Mouse (Mus musculus) brain, embryonic 14.5 days (tissue): Measurements from ENCODE around the gene Shbg.
A peak's percentile ranks its signal among the peaks of the same experiment; 100 is the strongest.

Source experiments
- CTCF ChIP-seq: fragments of 200-500 bp; IDR thresholded peaks from 2 replicates; pipeline ENCODE4 v1.5.1; 2012; ENCODE audit warnings: inconsistent platforms, mild to moderate bottlenecking, moderate library complexity, borderline replicate concordance; ENCODE audit not compliant: insufficient read depth, insufficient read length; ENCODE audit errors: extremely low read depth
- POLR2A ChIP-seq: fragments of 200-500 bp; IDR thresholded peaks from 2 replicates; pipeline ENCODE4 v1.6.1; 2012; ENCODE audit warnings: mild to moderate bottlenecking, inconsistent platforms, borderline replicate concordance; ENCODE audit not compliant: poor library complexity, insufficient read depth, insufficient read length, severe bottlenecking; ENCODE audit errors: extremely low read depth

DNA sequence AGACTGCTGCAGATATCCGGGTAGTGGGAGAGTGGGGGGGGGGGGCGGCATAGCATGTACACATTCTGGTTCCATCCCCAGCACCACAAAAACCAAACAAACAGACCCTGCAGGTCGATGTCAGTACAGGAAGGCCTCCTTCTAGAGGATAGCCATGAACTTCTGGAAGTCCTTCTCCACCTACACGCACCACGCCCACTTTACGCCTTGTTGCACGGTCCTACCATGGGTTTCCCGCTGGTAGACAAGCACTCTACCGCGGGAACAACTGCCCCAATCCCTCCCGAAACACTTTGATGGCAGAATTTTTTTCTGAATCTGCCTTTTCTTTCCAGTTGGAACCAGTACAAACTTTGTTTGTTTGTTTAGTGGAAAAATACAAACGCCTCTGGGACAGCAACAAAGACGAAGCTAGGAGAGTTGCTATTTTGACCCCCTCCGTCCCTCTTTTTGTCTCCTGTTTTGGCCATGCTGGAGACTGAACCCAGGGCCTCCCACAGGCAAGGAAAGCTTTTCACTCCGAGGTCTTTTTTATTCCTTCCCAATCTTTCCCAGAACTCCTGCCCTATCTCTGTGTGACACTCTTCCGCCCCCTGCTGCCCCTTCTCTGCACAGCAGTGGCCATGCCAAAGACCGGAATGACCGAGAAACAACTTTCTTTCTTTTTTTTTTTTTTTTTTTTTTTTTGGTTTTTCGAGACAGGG, 4.0 kb downstream of the Shbg start:
- TF ChIP-seq POLR2A (no peak), CTCF (peak; percentile 88)
